Mouse (Mus musculus) thymus, postnatal 10 days (tissue): ENCODE measurements at regions not wholly inside any gene's neighbourhood (a gene's known extent, or its start where the extent isn't known, plus 50 kb on each side); places are given as distances from the start of the nearest gene placed in this dataset.

Experiments
- DNase-seq, 2 experiments: peaks; one replicate each; pipeline ENCODE4 v3.0.0; 2021; ENCODE audit warnings: low spot score in 2 of 2

GRCm38 (mm10) chr14:79929451-79929850 is 54.4 kb upstream of the Olfm4 start:
- DNase-seq = no peak

- no peak for DNase-seq
These were observed 56.7 kb upstream of the Olfm4 start for GRCm38 (mm10) chr14:79927161-79927560.

DNA sequence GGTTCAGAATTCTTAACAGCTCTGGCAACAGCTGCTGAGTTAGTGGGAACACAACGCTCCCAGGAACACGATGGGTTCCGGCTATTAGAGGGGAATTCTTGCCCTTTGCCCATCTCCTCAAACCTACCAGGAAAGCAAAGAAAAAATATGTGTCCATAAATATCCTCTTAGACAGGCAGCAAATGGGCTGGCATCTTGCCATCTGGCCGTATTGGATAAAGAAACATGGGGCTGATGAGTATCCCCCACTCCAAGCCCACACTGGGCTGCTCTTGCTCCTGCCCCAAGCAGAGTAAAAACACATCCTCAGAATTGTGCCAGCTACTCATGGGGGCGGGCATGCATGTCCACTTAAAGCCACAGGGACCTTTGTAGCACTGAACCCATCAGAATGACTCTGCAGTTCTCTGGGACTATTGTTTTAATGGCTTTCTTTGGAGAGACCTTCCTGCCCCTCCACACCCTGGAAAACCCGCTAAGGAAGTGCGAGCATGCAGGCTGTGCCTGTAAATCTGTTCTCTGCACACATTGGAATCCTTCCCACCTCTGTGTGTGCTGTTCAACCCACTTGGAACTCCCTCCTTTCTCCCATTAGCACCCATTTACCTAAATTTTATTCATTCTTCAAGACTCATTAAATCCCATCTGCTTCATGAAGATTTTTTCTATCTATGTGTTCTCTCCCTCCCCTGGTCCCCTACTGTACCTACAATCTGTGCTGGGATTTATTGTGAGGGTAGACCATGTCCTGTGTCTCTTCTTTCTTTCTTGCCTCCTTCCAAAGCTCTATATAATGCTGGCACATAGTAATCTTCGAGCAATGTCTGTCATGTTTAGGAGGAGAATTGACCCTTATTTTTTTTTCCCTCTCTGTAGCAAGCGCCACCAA is 66.7 kb upstream of the Olfm4 start:
- no peak for DNase-seq

DNA sequence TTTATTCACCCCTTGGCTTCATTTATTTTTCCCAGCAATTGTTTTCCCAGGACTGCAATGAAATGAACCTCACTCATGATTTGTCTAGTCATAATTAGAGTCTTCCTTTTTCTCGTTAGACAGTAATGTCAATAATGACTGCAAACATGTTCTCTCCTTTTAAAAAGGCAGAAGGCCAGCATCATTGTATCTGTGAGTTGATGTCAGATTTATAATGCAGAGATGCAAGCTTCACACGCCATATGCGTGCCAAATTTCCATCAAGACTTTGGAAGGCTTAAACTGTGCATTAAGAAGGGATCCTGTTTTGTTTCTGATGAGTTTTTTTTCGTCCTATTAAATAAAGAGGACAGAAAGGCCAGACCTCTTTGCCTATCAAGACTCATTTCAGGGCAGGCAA is 68.9 kb upstream of the Olfm4 start:
- DNase-seq = no peak

DNA sequence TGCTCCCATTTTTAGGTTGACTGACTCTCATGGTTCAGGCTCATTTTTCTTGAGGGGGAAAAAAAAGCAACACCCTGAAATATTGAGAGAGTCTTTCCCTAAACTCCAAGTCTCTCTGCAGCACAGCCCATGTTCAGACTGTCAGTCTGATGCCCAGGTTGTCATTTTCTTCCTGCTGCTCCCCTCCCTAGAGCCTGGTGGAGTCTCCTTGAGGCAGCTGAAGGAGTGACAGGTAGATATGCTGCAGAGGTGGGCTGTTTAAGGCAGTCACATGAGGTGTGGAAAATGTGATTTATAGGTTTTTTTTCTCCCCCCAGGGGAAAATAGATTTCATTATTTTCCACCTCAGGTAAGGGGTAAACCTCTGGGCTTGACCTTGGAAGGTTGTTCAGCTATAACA is 70.6 kb upstream of the Olfm4 start:
- no peak for DNase-seq

- peak in 1 of 2 experiments; percentile 11 for DNase-seq
These were observed 71.3 kb upstream of the Olfm4 start for GRCm38 (mm10) chr14:79912610-79913009.

DNA sequence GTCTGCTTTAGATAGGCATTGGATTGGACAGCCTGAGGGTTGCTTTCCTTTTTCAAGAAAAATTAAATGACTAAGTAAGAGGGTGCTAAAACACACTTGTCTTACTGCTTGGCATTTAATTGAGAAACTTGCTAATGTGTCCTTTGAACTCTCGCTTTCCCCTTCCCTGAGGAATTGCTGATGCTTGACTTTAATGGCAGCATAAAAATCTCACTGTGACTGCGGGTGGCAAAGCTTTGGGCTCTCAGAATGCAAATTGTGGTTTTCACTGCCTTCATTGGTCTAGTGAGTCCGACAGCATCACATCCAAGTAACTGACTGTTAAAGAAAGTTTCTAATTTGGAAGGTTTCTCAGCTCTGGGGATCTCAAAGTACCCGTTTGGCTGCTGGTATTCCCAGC is 76.1 kb upstream of the Olfm4 start:
- no peak for DNase-seq

DNA sequence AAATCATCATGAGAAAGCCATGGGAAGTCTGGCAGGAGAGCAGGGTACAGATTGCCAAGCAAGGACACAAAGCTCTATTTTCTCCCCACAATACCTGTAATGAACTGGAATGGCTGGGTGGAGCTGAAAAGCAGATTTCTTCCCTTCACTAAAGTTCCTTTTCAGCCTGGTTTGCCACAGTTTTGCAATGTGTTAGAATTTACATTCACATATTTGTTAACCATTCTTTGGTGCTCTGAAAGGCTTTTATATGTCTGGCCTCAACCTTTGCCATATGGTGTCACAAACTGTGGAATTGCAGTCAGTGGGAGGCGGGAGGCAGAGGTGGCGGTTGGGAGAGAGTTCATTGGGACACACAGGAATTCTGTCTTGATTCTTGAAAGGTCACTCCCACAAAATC is 78.3 kb upstream of the Olfm4 start:
- no peak for DNase-seq

GRCm38 (mm10) chr14:79902355-79902754 is 81.5 kb upstream of the Olfm4 start:
- DNase-seq = no peak

GRCm38 (mm10) chr14:79898240-79898639 is 85.6 kb upstream of the Olfm4 start:
- DNase-seq = no peak

- DNase-seq = no peak
These were observed 90.6 kb upstream of the Olfm4 start for GRCm38 (mm10) chr14:79893241-79893640.

- no peak for DNase-seq
These were observed 93.2 kb upstream of the Olfm4 start for GRCm38 (mm10) chr14:79890682-79891081.

GRCm38 (mm10) chr14:79890280-79890679 is 93.6 kb upstream of the Olfm4 start:
- no peak for DNase-seq

- DNase-seq = no peak
These were observed 100.4 kb upstream of the Olfm4 start for GRCm38 (mm10) chr14:79883487-79883886.

GRCm38 (mm10) chr14:79881726-79882125 is 102.2 kb upstream of the Olfm4 start:
- no peak for DNase-seq

DNA sequence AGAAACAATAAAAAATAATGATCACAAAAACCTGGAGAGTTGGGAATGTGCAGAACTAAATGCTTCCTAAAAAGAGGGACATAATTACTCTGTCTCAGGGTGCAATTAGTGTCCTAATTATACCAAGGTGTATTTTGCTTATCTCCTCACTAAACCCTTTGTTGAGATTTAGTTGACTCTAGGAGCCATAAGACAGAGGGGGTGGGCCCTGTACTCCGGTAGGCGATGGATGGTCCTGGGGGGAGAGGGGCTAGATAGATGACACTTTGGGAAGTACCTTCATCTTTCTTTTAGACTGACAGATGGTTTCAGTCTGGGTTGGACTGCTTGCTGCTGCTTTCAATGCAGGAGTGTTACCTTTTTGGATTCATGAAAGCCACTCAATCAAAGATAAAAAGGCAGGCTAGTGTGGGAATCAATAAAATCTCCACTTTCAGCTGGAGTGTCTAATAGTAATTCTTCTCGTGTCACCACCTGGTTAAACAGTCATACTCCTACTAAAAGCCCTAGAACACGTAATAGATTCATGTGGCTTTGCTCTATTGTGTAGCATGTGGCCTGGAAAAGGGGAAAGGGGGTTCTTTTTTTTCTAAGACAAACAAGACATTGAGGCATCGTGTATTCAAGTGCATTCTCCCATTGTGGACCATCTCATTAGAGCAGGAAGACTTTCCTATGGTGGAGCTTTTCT is 103.7 kb upstream of the Olfm4 start:
- DNase-seq = no peak

DNA sequence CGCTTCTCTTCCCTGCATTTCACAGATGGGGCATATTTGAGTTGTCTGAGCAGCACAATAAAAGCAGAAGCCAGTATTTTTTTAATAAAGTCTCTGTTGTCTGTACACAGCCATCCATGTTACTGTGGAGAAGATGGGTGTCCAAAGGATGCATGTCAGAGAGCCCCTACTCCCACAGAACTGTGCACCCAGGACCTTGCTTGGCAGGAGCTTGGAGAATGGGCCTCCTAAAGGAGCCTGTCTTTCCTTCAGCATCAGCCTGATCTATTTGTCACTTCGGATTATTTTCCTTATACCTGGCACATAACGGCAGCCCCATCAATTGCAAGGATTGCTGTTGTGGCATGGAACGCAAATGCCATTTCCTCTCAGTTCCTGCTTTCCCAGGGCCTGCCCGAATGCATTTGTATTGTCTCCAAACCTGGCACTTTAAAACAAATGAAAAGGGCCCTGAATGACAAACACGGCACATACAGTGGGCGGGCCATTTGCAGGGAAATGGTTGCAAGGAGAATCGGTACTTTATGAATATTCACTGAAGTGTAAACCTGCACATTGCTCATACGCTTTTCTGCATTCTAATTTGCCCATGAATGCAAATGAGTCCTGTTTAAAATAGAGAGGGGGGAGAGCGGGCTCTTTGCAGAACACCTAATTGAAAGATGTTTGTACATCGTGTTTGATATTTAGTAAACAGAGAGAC is 104.4 kb upstream of the Olfm4 start:
- no peak for DNase-seq

GRCm38 (mm10) chr14:79878285-79879019 is 105.4 kb upstream of the Olfm4 start:
- DNase-seq = no peak

GRCm38 (mm10) chr14:79873062-79873461 is 102.0 kb upstream of the Pcdh8 start:
- DNase-seq = no peak

- no peak for DNase-seq
These were observed 101.3 kb upstream of the Pcdh8 start for GRCm38 (mm10) chr14:79872430-79872829.

DNA sequence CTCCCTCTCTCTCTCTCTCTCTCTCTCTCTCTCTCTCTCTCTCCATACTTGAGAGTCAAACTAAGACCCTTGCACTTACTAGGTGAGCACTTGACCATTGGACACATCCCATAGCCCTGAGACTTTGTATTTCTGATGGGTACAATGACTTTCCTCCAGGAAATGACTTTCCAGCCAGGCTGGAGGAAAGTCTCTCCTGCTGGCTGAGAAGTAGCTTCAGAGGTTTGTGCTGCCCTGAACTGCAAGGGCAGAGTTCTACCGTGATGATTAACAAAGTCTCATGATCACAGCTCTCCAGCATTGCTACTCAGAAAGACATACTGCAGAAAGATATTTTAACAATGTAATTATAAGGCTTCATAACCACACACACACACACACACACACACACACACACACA is 98.2 kb upstream of the Pcdh8 start:
- no peak for DNase-seq

- DNase-seq = no peak
These were observed 85.1 kb upstream of the Pcdh8 start for GRCm38 (mm10) chr14:79856245-79856644.
